Mouse (Mus musculus) hindbrain, embryonic 12.5 days (tissue): ENCODE results near the gene Dhcr7. TPM values are rescaled to one million over a fixed set of nuclear protein-coding genes. Genes with fewer than 3 reads are reported as not detected.

Source experiments
- ATAC-seq: fragments of 200-750 bp; cut with Nextera tagmentation; 2 replicates; pipeline ENCODE4 v1.8.0; 2017; ENCODE audit warnings: moderate TSS enrichment; ENCODE audit not compliant: low FRiP score
- H3K27ac ChIP-seq: fragments of 300-500 bp; sonication (generic); 2 replicates; pipeline ENCODE4 v1.5.1; 2016; ENCODE audit warnings: mild to moderate bottlenecking
- H3K27me3 ChIP-seq: fragments of 300-500 bp; sonication (generic); 2 replicates; pipeline ENCODE4 v1.6.1; 2016; ENCODE audit warnings: mild to moderate bottlenecking
- H3K36me3 ChIP-seq: fragments of 300-500 bp; sonication (generic); 2 replicates; pipeline ENCODE4 v1.6.1; 2016; ENCODE audit warnings: mild to moderate bottlenecking
- H3K4me1 ChIP-seq: fragments of 300-500 bp; sonication (generic); 2 replicates; pipeline ENCODE4 v1.6.1; 2016
- H3K4me2 ChIP-seq: fragments of 300-500 bp; sonication (generic); replicated peaks from 2 replicates; pipeline ENCODE4 v1.6.1; 2016; ENCODE audit warnings: mild to moderate bottlenecking
- H3K4me3 ChIP-seq: fragments of 300-500 bp; sonication (generic); 2 replicates; pipeline ENCODE4 v1.5.1; 2016; ENCODE audit warnings: mild to moderate bottlenecking
- H3K9ac ChIP-seq: fragments of 300-500 bp; sonication (generic); 2 replicates; pipeline ENCODE4 v1.6.1; 2016; ENCODE audit warnings: mild to moderate bottlenecking, moderate library complexity
- H3K9me3 ChIP-seq: fragments of 300-500 bp; sonication (generic); replicated peaks from 2 replicates; pipeline ENCODE4 v1.6.1; 2016; ENCODE audit warnings: mild to moderate bottlenecking
- whole genome bisulfite sequencing: fragments of 180-500 bp; shearing (Covaris S2); methylation state at CpG from one replicate; pipeline ENCODE4 v1.1.7; 2016; 5-methylcytosine and 5-hydroxymethylcytosine counted together
- polyA plus RNA-seq: library from polyadenylated mRNA; unstranded; fragments of >200 nt; fragmentation: Nextera tagmentation; extraction: Ambion mirVana; gene quantifications from 2 replicates; pipeline ENCODE4 v1.2.1, GENCODE M21; 2016

Dhcr7 gene
- 64.3 and 64.4 TPM in 2 replicates for polyA plus RNA-seq

GRCm38 (mm10) chr7:143822375-143823265 lies at the start of gene Dhcr7, which contains the start of gene Nadsyn1:
Gene Dhcr7 (plus strand): TSS chr7:143823145.
Gene Nadsyn1 (minus strand): TSS chr7:143822849.
- Histone ChIP-seq H3K9ac (peak within 1 kb of the TSS; percentile 65), H3K9me3 (no peaks in the 10 kb centered on the region), H3K4me1 (peaks cover 16% of the 10 kb centered on the region), H3K4me3 (peak within 1 kb of the TSS; percentile 48), H3K36me3 (peaks cover 9% of the 10 kb centered on the region), H3K4me2 (peak within 1 kb of the TSS; percentile 61), H3K27me3 (no peaks in the 10 kb centered on the region), H3K27ac (peak within 1 kb of the TSS; percentile 49)
- ATAC-seq: peak; percentile 98
- WGBS: under 1% methylated on average over 40 of the region's 40 CpGs

GRCm38 (mm10) chr7:143776137-143776536 lies 46.8 kb upstream of the Dhcr7 start:
- no peak for ATAC-seq
- Histone ChIP-seq H3K27me3 (0 out of 2 replicates have a peak, but pooled peaks cover 2% of the 10 kb centered on the region), H3K36me3 (no peaks in the 10 kb centered on the region), H3K27ac (no peak overlapping the region), H3K9me3 (no peaks in the 10 kb centered on the region), H3K4me2 (no peak overlapping the region), H3K4me3 (no peak overlapping the region), H3K9ac (no peak overlapping the region), H3K4me1 (no peaks in the 10 kb centered on the region)
- WGBS: 29% methylated on average over 3 of the region's 3 CpGs

GRCm38 (mm10) chr7:143777375-143777774 lies 45.6 kb upstream of the Dhcr7 start:
- H3K9me3 ChIP-seq: no peaks in the 10 kb centered on the region
- no peak overlapping the region for H3K4me3 ChIP-seq
- H3K27ac ChIP-seq: no peak overlapping the region
- H3K4me1 ChIP-seq: no peaks in the 10 kb centered on the region; the same call in 1 of the 2 replicates
- H3K9ac ChIP-seq: no peak overlapping the region
- 0 out of 2 replicates have a peak, but pooled peaks cover 3% of the 10 kb centered on the region for H3K27me3 ChIP-seq
- WGBS: 57% methylated on average over 2 of the region's 2 CpGs
- no peaks in the 10 kb centered on the region for H3K36me3 ChIP-seq
- no peak for ATAC-seq
- H3K4me2 ChIP-seq: no peak overlapping the region

- H3K27ac ChIP-seq: peak overlapping the region; percentile 83
- no peaks in the 10 kb centered on the region for H3K36me3 ChIP-seq
- H3K9ac ChIP-seq: peak overlapping the region; percentile 58
- H3K4me1 ChIP-seq: peaks cover 26% of the 10 kb centered on the region
- ATAC-seq: peak; percentile 86
- 11% methylated on average over 5 of the region's 6 CpGs for WGBS
- no peaks in the 10 kb centered on the region for H3K9me3 ChIP-seq
- H3K27me3 ChIP-seq: 0 out of 2 replicates have a peak, but pooled peaks cover 3% of the 10 kb centered on the region
- peak overlapping the region; percentile 40 for H3K4me3 ChIP-seq
- H3K4me2 ChIP-seq: peak overlapping the region; percentile 68
These were observed 39.5 kb upstream of the Dhcr7 start for GRCm38 (mm10) chr7:143783378-143783995.

GRCm38 (mm10) chr7:143783996-143784829 lies 38.7 kb upstream of the Dhcr7 start, which contains the start of gene Mrgpre:
Gene Mrgpre (minus strand): TSS chr7:143784500.
- peak within 1 kb of the TSS; percentile 68 for H3K4me2 ChIP-seq
- no peaks in the 10 kb centered on the region for H3K36me3 ChIP-seq
- 4% methylated on average over 17 of the region's 21 CpGs for WGBS
- H3K4me3 ChIP-seq: peak within 1 kb of the TSS; percentile 40
- H3K27ac ChIP-seq: peak within 1 kb of the TSS; percentile 83
- H3K27me3 ChIP-seq: 0 out of 2 replicates have a peak, but pooled peaks cover 3% of the 10 kb centered on the region
- H3K9ac ChIP-seq: peak within 1 kb of the TSS; percentile 58
- ATAC-seq: peak; percentile 90
- H3K4me1 ChIP-seq: peaks cover 26% of the 10 kb centered on the region
- no peaks in the 10 kb centered on the region for H3K9me3 ChIP-seq

GRCm38 (mm10) chr7:143792336-143792985 lies 30.5 kb upstream of the Dhcr7 start:
- no peak for ATAC-seq
- Histone ChIP-seq H3K27ac (no peak overlapping the region), H3K9ac (no peak overlapping the region), H3K36me3 (peaks cover 25% of the 10 kb centered on the region), H3K9me3 (no peaks in the 10 kb centered on the region), H3K4me3 (no peak overlapping the region), H3K27me3 (no peaks in the 10 kb centered on the region), H3K4me2 (no peak overlapping the region), H3K4me1 (no peaks in the 10 kb centered on the region)
- 78% methylated on average over 6 of the region's 6 CpGs for WGBS

GRCm38 (mm10) chr7:143793121-143793520 lies 29.8 kb upstream of the Dhcr7 start:
- no peak for ATAC-seq
- H3K27ac ChIP-seq: no peak overlapping the region
- no peak overlapping the region for H3K4me3 ChIP-seq
- H3K4me1 ChIP-seq: no peaks in the 10 kb centered on the region
- peaks cover 31% of the 10 kb centered on the region for H3K36me3 ChIP-seq
- no peak overlapping the region for H3K4me2 ChIP-seq
- no peak overlapping the region for H3K9ac ChIP-seq
- no peaks in the 10 kb centered on the region for H3K9me3 ChIP-seq
- 69% methylated on average over 4 of the region's 4 CpGs for WGBS
- H3K27me3 ChIP-seq: no peaks in the 10 kb centered on the region

GRCm38 (mm10) chr7:143798783-143799182 lies 24.2 kb upstream of the Dhcr7 start:
- no peaks in the 10 kb centered on the region for H3K27me3 ChIP-seq
- H3K9ac ChIP-seq: no peak overlapping the region
- no peaks in the 10 kb centered on the region for H3K4me1 ChIP-seq
- no peak overlapping the region for H3K4me3 ChIP-seq
- peaks cover 84% of the 10 kb centered on the region for H3K36me3 ChIP-seq
- ATAC-seq: no peak
- H3K9me3 ChIP-seq: no peaks in the 10 kb centered on the region
- H3K4me2 ChIP-seq: no peak overlapping the region
- WGBS: 91% methylated on average over 4 of the region's 4 CpGs
- H3K27ac ChIP-seq: no peak overlapping the region

GRCm38 (mm10) chr7:143800770-143801169 lies 22.2 kb upstream of the Dhcr7 start:
- WGBS: 81% methylated on average over 1 of the region's 1 CpGs
- no peaks in the 10 kb centered on the region for H3K9me3 ChIP-seq
- no peak overlapping the region for H3K4me2 ChIP-seq
- no peak for ATAC-seq
- peaks cover 91% of the 10 kb centered on the region for H3K36me3 ChIP-seq
- H3K27me3 ChIP-seq: no peaks in the 10 kb centered on the region
- H3K4me3 ChIP-seq: no peak overlapping the region
- no peak overlapping the region for H3K27ac ChIP-seq
- no peaks in the 10 kb centered on the region for H3K4me1 ChIP-seq
- H3K9ac ChIP-seq: no peak overlapping the region

- ATAC-seq: no peak
- Histone ChIP-seq H3K4me1 (no peaks in the 10 kb centered on the region), H3K36me3 (peaks cover 89% of the 10 kb centered on the region), H3K9me3 (no peaks in the 10 kb centered on the region), H3K4me2 (no peak overlapping the region), H3K4me3 (no peak overlapping the region), H3K27me3 (no peaks in the 10 kb centered on the region), H3K9ac (no peak overlapping the region), H3K27ac (no peak overlapping the region)
- WGBS: 89% methylated on average over 8 of the region's 8 CpGs
These were observed 21.5 kb upstream of the Dhcr7 start for GRCm38 (mm10) chr7:143801195-143802065.

GRCm38 (mm10) chr7:143805199-143805624 lies 17.7 kb upstream of the Dhcr7 start:
- Histone ChIP-seq H3K9me3 (no peaks in the 10 kb centered on the region), H3K4me1 (no peaks in the 10 kb centered on the region), H3K9ac (no peak overlapping the region), H3K36me3 (peaks cover 88% of the 10 kb centered on the region), H3K4me3 (no peak overlapping the region), H3K27ac (no peak overlapping the region), H3K27me3 (no peaks in the 10 kb centered on the region), H3K4me2 (no peak overlapping the region)
- WGBS: 66% methylated on average over 5 of the region's 5 CpGs
- ATAC-seq: no peak
